Mouse (Mus musculus): ENCODE data around the gene Nckap5. TPM values are rescaled to one million over a fixed set of nuclear protein-coding genes. Genes with fewer than 3 reads are reported as not detected.
A peak's percentile ranks its signal among the peaks of the same experiment; 100 is the strongest.

Gene Nckap5
- polyA plus RNA-seq, 1 experiment, result 0.09 TPM

- Histone ChIP-seq H3K9ac (ENCODE audit: low read depth, poor library complexity, severe bottlenecking) (no peak overlapping the region), H3K4me3 (ENCODE audit: low read depth, low read length) (0 out of 2 replicates have a peak overlapping the region, but pooled peaks have one; percentile 19), H3K4me1 (ENCODE audit: control insufficient read depth, insufficient read depth, low read length) (no peaks in the 10 kb centered on the region), H3K9me3 (replicated peaks; ENCODE audit: control insufficient read depth, insufficient read depth, low read length, poor library complexity, severe bottlenecking) (no peaks in the 10 kb centered on the region), H3K27me3 (ENCODE audit: control insufficient read depth, insufficient read depth, low read length, poor library complexity, severe bottlenecking) (no peaks in the 10 kb centered on the region; the same call in 1 of the 2 replicates), H3K36me3 (ENCODE audit: control insufficient read depth, insufficient read depth, low read length, poor library complexity, severe bottlenecking) (no peaks in the 10 kb centered on the region), H3K27ac (ENCODE audit: insufficient read depth, low read length) (no peak overlapping the region)
- peak; percentile 29 for TF ChIP-seq CTCF (IDR thresholded peaks at IDR 0.05; ENCODE audit: low read depth, low read length)
- TF ChIP-seq POLR2A (IDR thresholded peaks at IDR 0.05; ENCODE audit: insufficient read depth, low read length), result no peak
These were observed 920.3 kb downstream of the Nckap5 start for GRCm38 (mm10) chr1:125910211-125910870.

GRCm38 (mm10) chr1:125893158-125893557 lies 937.4 kb downstream of the Nckap5 start:
- Histone ChIP-seq H3K9ac (ENCODE audit: low read depth, poor library complexity, severe bottlenecking) (no peak overlapping the region), H3K27ac (ENCODE audit: insufficient read depth, low read length) (no peak overlapping the region), H3K4me1 (ENCODE audit: control insufficient read depth, insufficient read depth, low read length) (no peaks in the 10 kb centered on the region), H3K27me3 (ENCODE audit: control insufficient read depth, insufficient read depth, low read length, poor library complexity, severe bottlenecking) (no peaks in the 10 kb centered on the region), H3K4me3 (ENCODE audit: low read depth, low read length) (no peak overlapping the region), H3K9me3 (replicated peaks; ENCODE audit: control insufficient read depth, insufficient read depth, low read length, poor library complexity, severe bottlenecking) (no peaks in the 10 kb centered on the region), H3K36me3 (ENCODE audit: control insufficient read depth, insufficient read depth, low read length, poor library complexity, severe bottlenecking) (no peaks in the 10 kb centered on the region)
- TF ChIP-seq POLR2A (IDR thresholded peaks at IDR 0.05; ENCODE audit: insufficient read depth, low read length) (no peak), EP300 (IDR thresholded peaks at IDR 0.05; ENCODE audit: insufficient read depth, low read depth, low read length) (no peak), CTCF (IDR thresholded peaks at IDR 0.05; ENCODE audit: low read depth, low read length) (no peak)

DNA sequence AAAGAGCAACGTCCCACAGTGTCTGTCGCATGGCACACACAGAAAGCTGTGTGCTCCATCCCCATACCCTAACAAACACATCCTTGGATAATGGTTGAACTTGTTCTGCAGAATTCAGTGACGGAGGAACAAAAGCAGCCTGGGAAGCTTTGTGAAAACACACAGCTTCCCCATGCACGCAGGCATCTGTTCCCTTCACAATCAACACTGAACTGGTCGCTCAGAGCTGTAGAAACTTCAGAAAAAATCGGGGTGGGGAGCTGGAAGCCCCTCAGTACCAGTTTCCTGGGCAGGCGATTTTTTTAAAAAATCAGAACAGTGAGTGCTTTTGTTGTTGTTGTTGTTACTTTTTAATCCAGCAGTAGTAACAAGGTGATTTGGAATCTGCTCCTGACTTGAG lies 960.5 kb downstream of the Nckap5 start:
- Histone ChIP-seq H3K27me3 (ENCODE audit: control insufficient read depth, insufficient read depth, low read length, poor library complexity, severe bottlenecking) (no peaks in the 10 kb centered on the region), H3K27ac (ENCODE audit: insufficient read depth, low read length) (no peak overlapping the region), H3K9me3 (replicated peaks; ENCODE audit: control insufficient read depth, insufficient read depth, low read length, poor library complexity, severe bottlenecking) (no peaks in the 10 kb centered on the region), H3K9ac (ENCODE audit: low read depth, poor library complexity, severe bottlenecking) (no peak overlapping the region), H3K36me3 (ENCODE audit: control insufficient read depth, insufficient read depth, low read length, poor library complexity, severe bottlenecking) (no peaks in the 10 kb centered on the region), H3K4me3 (ENCODE audit: low read depth, low read length) (no peak overlapping the region), H3K4me1 (ENCODE audit: control insufficient read depth, insufficient read depth, low read length) (no peaks in the 10 kb centered on the region)
- TF ChIP-seq CTCF (IDR thresholded peaks at IDR 0.05; ENCODE audit: low read depth, low read length) (no peak), POLR2A (IDR thresholded peaks at IDR 0.05; ENCODE audit: insufficient read depth, low read length) (no peak), EP300 (IDR thresholded peaks at IDR 0.05; ENCODE audit: insufficient read depth, low read depth, low read length) (no peak)

All from ES-Bruce4 (cell line).